Mouse (Mus musculus) C2C12 (cell line): ENCODE measurements around the gene Prss12.

Experiments
- CEBPB ChIP-seq: IDR thresholded peaks from one replicate; pipeline ENCODE4 v1.6.1; 2011; ENCODE audit warnings: low read depth, mild to moderate bottlenecking, control low read depth, moderate library complexity
- CTCF ChIP-seq: IDR thresholded peaks from one replicate; pipeline ENCODE4 v1.5.1; 2011; ENCODE audit not compliant: control insufficient read depth, insufficient read depth, insufficient read length
- FOSL1 ChIP-seq: IDR thresholded peaks from one replicate; pipeline ENCODE4 v1.8.0; 2011; ENCODE audit warnings: mild to moderate bottlenecking, low read length; ENCODE audit not compliant: poor library complexity, insufficient read depth, severe bottlenecking
- MYOD1 ChIP-seq: IDR thresholded peaks from one replicate; pipeline ENCODE4 v1.6.1; 2011; ENCODE audit warnings: low read depth; ENCODE audit not compliant: control insufficient read depth, insufficient read length
- MYOG ChIP-seq: IDR thresholded peaks from one replicate; pipeline ENCODE4 v1.6.1; 2011; ENCODE audit not compliant: control insufficient read depth, insufficient read length; ENCODE audit errors: extremely low read depth
- USF1 ChIP-seq: IDR thresholded peaks from one replicate; pipeline ENCODE4 v1.6.1; 2011; ENCODE audit warnings: low read depth, mild to moderate bottlenecking, control low read depth, moderate library complexity

GRCm38 (mm10) chr3:123537279-123537678, 90.6 kb downstream of the Prss12 start:
- no peak for TF ChIP-seq CTCF
- no peak for TF ChIP-seq CEBPB
- no peak for TF ChIP-seq MYOG
- TF ChIP-seq MYOD1 = no peak
- no peak for TF ChIP-seq USF1
- no peak for TF ChIP-seq FOSL1
